Mouse (Mus musculus) CH12F3 (cell line): ENCODE measurements around the gene Kcnq1.

Source experiments
- in situ Hi-C: fragments of 300-500 bp; cut with MboI; formaldehyde crosslinking; loops from 2 replicates; pipeline ENCODE4 v1.14.3; 2020; ENCODE audit warnings: low sequenced_read_pairs

Kcnq1 gene

GRCm38 (mm10) chr7:143444580-143444954, 338.4 kb downstream of the Kcnq1 start:
- in situ Hi-C loops: no loop called here

GRCm38 (mm10) chr7:143444955-143445648, 338.9 kb downstream of the Kcnq1 start:
- in situ Hi-C loops: no loop called here

GRCm38 (mm10) chr7:143445651-143446460, 339.7 kb downstream of the Kcnq1 start:
- in situ Hi-C loops: no loop called here

GRCm38 (mm10) chr7:143447130-143447529, 341.0 kb downstream of the Kcnq1 start:
- in situ Hi-C loops: no loop called here

- in situ Hi-C loops: no loop called here
Measured at GRCm38 (mm10) chr7:143458963-143459331, 352.8 kb downstream of the Kcnq1 start.

- in situ Hi-C loops: no loop called here
Measured at GRCm38 (mm10) chr7:143459332-143460211, 353.4 kb downstream of the Kcnq1 start.

- in situ Hi-C loops: no loop called here
Measured at GRCm38 (mm10) chr7:143460217-143460834, 354.2 kb downstream of the Kcnq1 start.

- in situ Hi-C loops: no loop called here
Measured at GRCm38 (mm10) chr7:143460874-143461273, 354.7 kb downstream of the Kcnq1 start, which contains the start of gene Cdkn1c. TSS of gene Cdkn1c (minus strand) at chr7:143461050.

- in situ Hi-C loops: no loop called here
Measured at GRCm38 (mm10) chr7:143461294-143461870, 355.2 kb downstream of the Kcnq1 start.

GRCm38 (mm10) chr7:143461920-143462319, 355.8 kb downstream of the Kcnq1 start:
- in situ Hi-C loops: no loop called here

- in situ Hi-C loops: no loop called here
Measured at GRCm38 (mm10) chr7:143462516-143462915, 356.4 kb downstream of the Kcnq1 start.

- in situ Hi-C loops: no loop called here
Measured at GRCm38 (mm10) chr7:143463865-143464415, 357.8 kb downstream of the Kcnq1 start.

- in situ Hi-C loops: loop anchor here (5.0 kb wide), 1 partner anchor 313 kb away; no protein-coding TSS in a partner anchor
Measured at GRCm38 (mm10) chr7:143464811-143465560, 358.8 kb downstream of the Kcnq1 start.

- in situ Hi-C loops: loop anchor here (5.0 kb wide), 1 partner anchor 314 kb away; no protein-coding TSS in a partner anchor
Measured at GRCm38 (mm10) chr7:143466099-143466677, 360.0 kb downstream of the Kcnq1 start.

- in situ Hi-C loops: loop anchor here (5.0 kb wide), 1 partner anchor 315 kb away; no protein-coding TSS in a partner anchor
Measured at GRCm38 (mm10) chr7:143467714-143468113, 361.6 kb downstream of the Kcnq1 start.

- in situ Hi-C loops: loop anchor here (5.0 kb wide), 1 partner anchor 318 kb away; no protein-coding TSS in a partner anchor
Measured at GRCm38 (mm10) chr7:143469946-143470345, 363.8 kb downstream of the Kcnq1 start.

GRCm38 (mm10) chr7:143473347-143474101, 367.4 kb downstream of the Kcnq1 start, which contains the start of gene Slc22a18:
TSS of gene Slc22a18 (plus strand) at chr7:143473736.
- in situ Hi-C loops: no loop called here

GRCm38 (mm10) chr7:143474811-143475210, 368.6 kb downstream of the Kcnq1 start:
- in situ Hi-C loops: no loop called here
